Mouse (Mus musculus) cerebellum, adult 2 months (tissue): ENCODE measurements around the gene Rps6kb1.

Source experiments
- CTCF ChIP-seq: fragments of 200-500 bp; IDR thresholded peaks from 2 replicates; pipeline ENCODE4 v1.5.1; 2011; ENCODE audit warnings: low read depth, mild to moderate bottlenecking, control low read depth, low read length, moderate library complexity, borderline replicate concordance; ENCODE audit not compliant: insufficient read depth
- POLR2A ChIP-seq: fragments of 200-500 bp; IDR thresholded peaks from 2 replicates; pipeline ENCODE4 v1.6.1; 2011; ENCODE audit warnings: low read length, control low read depth, borderline replicate concordance; ENCODE audit not compliant: insufficient read depth

GRCm38 (mm10) chr11:86583990-86584897 is 39.6 kb upstream of the Rps6kb1 start:
- TF ChIP-seq CTCF (no peak), POLR2A (no peak)
